Mouse (Mus musculus): ENCODE measurements around the gene D630039A03Rik. TPM values are rescaled to one million over a fixed set of nuclear protein-coding genes. Genes with fewer than 3 reads are reported as not detected.

D630039A03Rik gene
- polyA plus RNA-seq, 1 experiment, result 0.19 TPM

GRCm38 (mm10) chr4:57934181-57934580 is 18.1 kb upstream of the D630039A03Rik start:
- Histone ChIP-seq H3K36me3 (ENCODE audit: control insufficient read depth, insufficient read depth, low read length) (no peaks in the 10 kb centered on the region), H3K4me3 (ENCODE audit: extremely low read depth, insufficient read depth, insufficient read length) (no peak overlapping the region), H3K4me1 (ENCODE audit: control insufficient read depth, insufficient read depth, insufficient read length) (no peaks in the 10 kb centered on the region), H3K27ac (ENCODE audit: insufficient read depth, low read length) (no peak overlapping the region), H3K27me3 (ENCODE audit: control insufficient read depth, insufficient read depth, low read length) (no peaks in the 10 kb centered on the region)
- 83% methylated on average over 5 of the region's 5 CpGs for WGBS
- no peak for DNase-seq (ENCODE audit: low read depth in 1 of 2, low spot score in 2 of 2)
- no peak for TF ChIP-seq POLR2A (IDR thresholded peaks at IDR 0.05; ENCODE audit: low read depth, low read length)
- TF ChIP-seq CTCF (IDR thresholded peaks at IDR 0.05; ENCODE audit: extremely low read depth, insufficient read depth, insufficient read length, insufficient replicate concordance), result no peak

- TF ChIP-seq POLR2A (IDR thresholded peaks at IDR 0.05; ENCODE audit: low read depth, low read length) (no peak), CTCF (IDR thresholded peaks at IDR 0.05; ENCODE audit: extremely low read depth, insufficient read depth, insufficient read length, insufficient replicate concordance) (no peak)
- Histone ChIP-seq H3K27me3 (ENCODE audit: control insufficient read depth, insufficient read depth, low read length) (no peaks in the 10 kb centered on the region), H3K4me3 (ENCODE audit: extremely low read depth, insufficient read depth, insufficient read length) (no peak overlapping the region), H3K4me1 (ENCODE audit: control insufficient read depth, insufficient read depth, insufficient read length) (no peaks in the 10 kb centered on the region), H3K36me3 (ENCODE audit: control insufficient read depth, insufficient read depth, low read length) (no peaks in the 10 kb centered on the region), H3K27ac (ENCODE audit: insufficient read depth, low read length) (no peak overlapping the region)
- DNase-seq (ENCODE audit: low read depth in 1 of 2, low spot score in 2 of 2), result no peak
- 18% methylated on average over 5 of the region's 5 CpGs for WGBS
These were observed 14.6 kb upstream of the D630039A03Rik start for GRCm38 (mm10) chr4:57930559-57931170.

GRCm38 (mm10) chr4:57927464-57928205 is 11.5 kb upstream of the D630039A03Rik start:
- WGBS, result 35% methylated on average over 3 of the region's 3 CpGs
- Histone ChIP-seq H3K27me3 (ENCODE audit: control insufficient read depth, insufficient read depth, low read length) (no peaks in the 10 kb centered on the region), H3K36me3 (ENCODE audit: control insufficient read depth, insufficient read depth, low read length) (no peaks in the 10 kb centered on the region), H3K27ac (ENCODE audit: insufficient read depth, low read length) (no peak overlapping the region), H3K4me1 (ENCODE audit: control insufficient read depth, insufficient read depth, insufficient read length) (no peaks in the 10 kb centered on the region), H3K4me3 (ENCODE audit: extremely low read depth, insufficient read depth, insufficient read length) (no peak overlapping the region)
- TF ChIP-seq POLR2A (IDR thresholded peaks at IDR 0.05; ENCODE audit: low read depth, low read length) (no peak), CTCF (IDR thresholded peaks at IDR 0.05; ENCODE audit: extremely low read depth, insufficient read depth, insufficient read length, insufficient replicate concordance) (no peak)
- no peak for DNase-seq (ENCODE audit: low read depth in 1 of 2, low spot score in 2 of 2)

DNA sequence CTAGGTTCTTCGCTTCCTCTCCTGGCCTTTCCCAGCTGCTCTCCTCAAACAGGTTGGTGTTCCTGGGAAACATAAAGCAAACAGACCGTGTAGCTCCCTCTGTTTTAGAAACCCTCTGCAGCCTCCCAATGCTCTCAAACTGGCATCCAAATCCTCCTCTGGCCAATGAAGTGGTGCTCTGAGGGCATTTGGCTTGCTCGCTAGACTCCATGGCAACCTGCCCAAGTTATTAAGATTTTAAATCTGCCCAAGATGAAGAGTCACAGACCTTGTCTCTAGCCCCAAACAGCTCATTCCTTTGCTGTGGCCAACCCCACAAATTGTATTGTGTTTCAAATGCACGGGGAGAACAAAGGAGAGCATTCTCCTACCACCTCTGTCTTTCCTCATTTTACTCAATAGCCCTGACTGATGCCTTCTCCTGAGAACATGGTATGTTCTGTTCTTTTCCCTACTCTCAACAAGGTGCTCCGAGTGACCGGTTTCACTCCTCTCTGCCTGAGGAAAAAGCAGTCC is 8.5 kb upstream of the D630039A03Rik start:
- Histone ChIP-seq H3K4me1 (ENCODE audit: control insufficient read depth, insufficient read depth, insufficient read length) (no peaks in the 10 kb centered on the region), H3K36me3 (ENCODE audit: control insufficient read depth, insufficient read depth, low read length) (no peaks in the 10 kb centered on the region), H3K27me3 (ENCODE audit: control insufficient read depth, insufficient read depth, low read length) (no peaks in the 10 kb centered on the region), H3K4me3 (ENCODE audit: extremely low read depth, insufficient read depth, insufficient read length) (no peak overlapping the region), H3K27ac (ENCODE audit: insufficient read depth, low read length) (no peak overlapping the region)
- TF ChIP-seq CTCF (IDR thresholded peaks at IDR 0.05; ENCODE audit: extremely low read depth, insufficient read depth, insufficient read length, insufficient replicate concordance) (no peak), POLR2A (IDR thresholded peaks at IDR 0.05; ENCODE audit: low read depth, low read length) (no peak)
- no peak for DNase-seq (ENCODE audit: low read depth in 1 of 2, low spot score in 2 of 2)
- whole genome bisulfite sequencing, result 90% methylated on average over 6 of the region's 6 CpGs

DNA sequence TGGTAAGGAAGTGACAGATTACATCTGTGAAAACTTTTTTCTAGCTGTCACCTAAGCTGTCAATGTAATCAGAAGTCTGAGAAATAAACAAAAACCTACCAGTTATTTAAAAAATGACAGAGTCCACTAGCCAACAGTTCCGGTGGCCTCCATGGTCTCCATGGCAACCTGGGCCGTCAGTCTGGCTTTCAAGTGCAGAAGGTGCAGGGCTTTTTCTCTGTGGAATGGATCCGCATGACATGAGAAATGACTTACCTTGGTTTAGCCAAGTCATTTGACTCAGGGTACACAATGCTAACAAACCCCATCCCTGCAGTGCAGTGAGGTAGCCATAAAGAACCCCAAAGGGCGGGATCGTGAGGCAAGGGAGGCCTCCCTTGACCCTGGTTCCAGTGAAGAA is 6.1 kb upstream of the D630039A03Rik start:
- Histone ChIP-seq H3K27me3 (ENCODE audit: control insufficient read depth, insufficient read depth, low read length) (no peaks in the 10 kb centered on the region), H3K4me3 (ENCODE audit: extremely low read depth, insufficient read depth, insufficient read length) (no peak overlapping the region), H3K27ac (ENCODE audit: insufficient read depth, low read length) (no peak overlapping the region), H3K4me1 (ENCODE audit: control insufficient read depth, insufficient read depth, insufficient read length) (no peaks in the 10 kb centered on the region), H3K36me3 (ENCODE audit: control insufficient read depth, insufficient read depth, low read length) (no peaks in the 10 kb centered on the region)
- TF ChIP-seq CTCF (IDR thresholded peaks at IDR 0.05; ENCODE audit: extremely low read depth, insufficient read depth, insufficient read length, insufficient replicate concordance) (no peak), POLR2A (IDR thresholded peaks at IDR 0.05; ENCODE audit: low read depth, low read length) (no peak)
- WGBS, result 80% methylated on average over 5 of the region's 5 CpGs
- no peak for DNase-seq (ENCODE audit: low read depth in 1 of 2, low spot score in 2 of 2)

DNA sequence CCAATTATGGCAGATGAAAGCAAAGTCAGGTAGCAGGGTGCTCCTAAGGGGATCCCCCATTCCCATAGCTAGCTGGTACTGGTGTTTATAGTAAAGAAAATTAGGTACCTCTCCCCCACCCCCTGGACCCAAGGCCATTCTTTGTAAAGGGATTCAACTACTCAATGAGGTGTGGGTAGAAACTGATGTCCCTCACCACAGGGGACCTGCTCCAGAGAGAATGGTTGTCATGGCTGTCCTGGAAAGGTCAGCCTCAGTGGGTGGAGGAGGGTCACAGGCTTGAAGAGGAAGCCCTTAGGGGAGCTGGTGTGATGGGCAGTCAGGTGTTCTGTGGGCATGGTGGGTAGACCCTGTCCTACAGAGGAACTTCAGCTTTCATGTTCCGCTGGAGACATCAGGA is 4.4 kb upstream of the D630039A03Rik start:
- H3K4me1 ChIP-seq (ENCODE audit: control insufficient read depth, insufficient read depth, insufficient read length), result no peaks in the 10 kb centered on the region; the same call in 1 of the 2 replicates
- H3K27me3 ChIP-seq (ENCODE audit: control insufficient read depth, insufficient read depth, low read length), result no peaks in the 10 kb centered on the region
- no peak for DNase-seq (ENCODE audit: low read depth in 1 of 2, low spot score in 2 of 2)
- no peak for TF ChIP-seq CTCF (IDR thresholded peaks at IDR 0.05; ENCODE audit: extremely low read depth, insufficient read depth, insufficient read length, insufficient replicate concordance)
- TF ChIP-seq POLR2A (IDR thresholded peaks at IDR 0.05; ENCODE audit: low read depth, low read length), result no peak
- H3K27ac ChIP-seq (ENCODE audit: insufficient read depth, low read length), result no peak overlapping the region
- H3K4me3 ChIP-seq (ENCODE audit: extremely low read depth, insufficient read depth, insufficient read length), result no peak overlapping the region
- 88% methylated on average over 1 of the region's 1 CpGs for WGBS
- H3K36me3 ChIP-seq (ENCODE audit: control insufficient read depth, insufficient read depth, low read length), result no peaks in the 10 kb centered on the region
